Mouse (Mus musculus) gastrocnemius, adult 8-10 months (tissue): ENCODE data around the gene Sytl1. TPM values are rescaled to one million over a fixed set of nuclear protein-coding genes. Genes with fewer than 3 reads are reported as not detected.

Source experiments
- DNase-seq, 2 experiments: peaks; one replicate each; pipeline ENCODE4 v3.0.0; 2022; ENCODE audit warnings: low spot score in 2 of 2
- total RNA-seq, 4 experiments: library from RNA; stranded (reverse); gene quantifications; 2 replicates each; pipeline ENCODE4 v1.2.4; 2022

Sytl1 gene
- total RNA-seq, 4 experiments from 2014 or later = 0.12 TPM; not detected in 3

DNA sequence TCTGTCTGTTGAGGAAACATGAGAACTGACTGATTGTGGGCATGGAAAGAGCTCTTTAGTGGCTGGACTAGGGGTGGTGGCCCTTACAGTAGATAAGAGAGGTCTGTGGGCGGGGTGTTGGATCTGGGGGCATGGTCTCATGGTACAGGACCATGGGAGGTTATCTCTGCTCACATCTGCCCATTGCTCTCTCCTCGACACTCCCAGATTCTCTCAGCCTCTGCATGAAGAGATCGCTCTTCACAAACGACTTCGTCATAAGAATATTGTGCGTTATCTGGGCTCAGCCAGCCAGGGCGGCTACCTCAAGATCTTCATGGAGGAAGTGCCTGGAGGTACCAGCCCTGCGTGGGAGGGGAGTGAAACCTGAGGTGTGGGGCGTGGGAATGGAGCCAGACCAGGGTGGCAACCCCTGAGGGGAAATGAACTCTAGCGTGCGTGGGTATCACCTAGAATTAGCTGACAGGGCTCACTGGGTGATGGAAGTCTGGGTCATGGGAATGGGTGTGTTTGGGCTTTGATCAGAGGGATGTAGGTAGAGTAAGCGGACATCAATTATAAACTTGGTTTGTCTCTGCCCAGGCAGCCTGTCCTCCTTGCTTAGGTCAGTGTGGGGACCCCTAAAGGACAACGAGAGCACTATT is 15.0 kb downstream of the Sytl1 start:
- DNase-seq = no peak

DNA sequence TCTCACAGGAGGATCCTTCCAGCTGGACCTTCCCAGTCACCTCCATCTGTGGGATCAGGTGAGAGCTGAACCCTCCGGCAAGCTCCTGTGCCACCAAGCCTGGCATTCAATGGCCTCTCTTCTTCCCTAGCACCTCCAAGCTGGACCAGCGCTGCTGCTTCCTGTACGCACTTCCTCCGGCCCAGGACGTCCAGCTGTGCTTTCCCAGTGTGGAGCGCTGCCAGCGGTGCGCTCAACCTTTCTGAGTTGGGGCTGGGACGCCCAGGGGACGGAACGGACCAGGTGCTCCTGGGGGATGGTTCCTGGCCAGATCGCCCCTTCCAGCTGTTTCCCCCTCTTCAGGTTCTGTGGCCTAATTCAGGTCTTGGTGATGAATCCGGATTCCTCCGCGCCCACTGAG is 15.8 kb downstream of the Sytl1 start:
- DNase-seq = no peak

DNA sequence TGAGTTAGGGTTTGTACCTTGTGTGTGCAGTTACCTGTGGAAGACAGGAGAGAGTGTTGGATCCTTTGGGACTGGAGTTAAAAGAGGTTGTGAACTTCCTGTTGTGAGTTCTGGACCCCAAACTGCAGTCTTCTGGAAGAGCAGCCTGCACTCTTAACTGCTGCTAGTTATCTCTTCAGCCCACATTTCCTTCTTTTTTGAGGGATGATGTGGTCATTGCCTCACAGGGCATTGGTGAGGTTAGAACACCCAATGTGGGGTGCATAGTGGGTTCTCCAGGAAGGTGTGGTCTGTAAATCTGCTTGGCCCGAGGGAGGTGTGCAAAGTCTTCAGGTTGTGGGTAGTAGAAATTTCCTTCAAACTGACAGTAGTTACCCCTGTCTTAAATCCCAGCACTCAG is 18.6 kb downstream of the Sytl1 start:
- DNase-seq = no peak

DNA sequence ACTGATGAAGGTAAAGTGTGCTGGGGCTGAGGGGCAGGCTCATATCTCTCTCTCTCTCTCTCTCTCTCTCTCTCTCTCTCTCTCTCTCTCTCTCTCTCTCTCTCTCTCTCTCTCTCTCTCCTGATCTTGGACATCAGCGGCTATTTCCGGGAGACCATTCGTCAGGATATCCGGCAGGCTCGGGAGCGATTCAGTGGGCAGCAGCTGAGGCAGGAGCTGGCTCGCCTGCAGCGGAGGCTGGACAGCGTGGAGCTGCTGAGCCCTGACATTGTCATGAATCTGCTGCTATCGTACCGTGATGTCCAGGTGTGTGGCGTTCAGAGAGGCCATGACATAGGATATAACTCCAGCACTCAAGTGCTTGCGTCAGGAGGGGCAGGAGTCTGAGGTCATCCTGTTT is 19.4 kb downstream of the Sytl1 start:
- DNase-seq = no peak

DNA sequence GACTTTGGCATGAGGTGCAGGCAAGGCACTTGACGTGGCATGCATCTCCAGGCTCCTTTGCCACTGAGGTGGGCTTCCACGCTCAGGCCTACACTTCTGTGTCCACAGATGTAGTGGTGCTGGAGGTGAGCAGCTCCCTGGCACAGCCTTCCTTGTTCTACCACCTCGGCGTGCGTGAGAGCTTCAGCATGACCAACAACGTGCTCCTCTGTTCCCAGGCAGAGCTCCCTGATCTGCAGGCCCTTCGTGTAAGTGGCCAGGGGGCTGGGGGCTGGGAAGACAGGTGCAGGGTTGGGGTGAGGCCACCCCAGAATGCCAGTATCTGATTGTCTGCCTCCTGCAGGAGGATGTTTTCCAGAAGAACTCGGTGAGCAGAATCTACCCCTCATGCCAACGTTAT is 20.2 kb downstream of the Sytl1 start:
- no peak for DNase-seq

DNA sequence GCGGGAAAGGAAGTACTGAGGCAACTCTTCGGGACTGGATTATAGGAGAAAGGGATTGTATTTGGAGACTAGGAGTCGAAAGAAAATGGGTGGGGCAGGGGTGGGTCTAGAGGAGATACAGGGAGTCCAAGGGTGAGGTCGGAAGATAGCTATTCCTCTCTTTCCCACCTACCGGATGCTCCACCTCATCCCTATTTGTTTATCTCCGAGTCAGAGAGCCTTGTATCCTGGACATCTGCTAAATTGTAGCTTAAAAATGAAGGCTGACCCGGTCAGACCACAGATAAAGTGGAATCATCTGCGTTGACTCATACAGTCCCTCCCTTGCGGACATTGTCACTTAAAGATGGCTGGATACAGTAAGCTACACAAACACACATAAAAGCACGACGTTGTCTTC is 21.0 kb downstream of the Sytl1 start:
- DNase-seq = no peak

DNA sequence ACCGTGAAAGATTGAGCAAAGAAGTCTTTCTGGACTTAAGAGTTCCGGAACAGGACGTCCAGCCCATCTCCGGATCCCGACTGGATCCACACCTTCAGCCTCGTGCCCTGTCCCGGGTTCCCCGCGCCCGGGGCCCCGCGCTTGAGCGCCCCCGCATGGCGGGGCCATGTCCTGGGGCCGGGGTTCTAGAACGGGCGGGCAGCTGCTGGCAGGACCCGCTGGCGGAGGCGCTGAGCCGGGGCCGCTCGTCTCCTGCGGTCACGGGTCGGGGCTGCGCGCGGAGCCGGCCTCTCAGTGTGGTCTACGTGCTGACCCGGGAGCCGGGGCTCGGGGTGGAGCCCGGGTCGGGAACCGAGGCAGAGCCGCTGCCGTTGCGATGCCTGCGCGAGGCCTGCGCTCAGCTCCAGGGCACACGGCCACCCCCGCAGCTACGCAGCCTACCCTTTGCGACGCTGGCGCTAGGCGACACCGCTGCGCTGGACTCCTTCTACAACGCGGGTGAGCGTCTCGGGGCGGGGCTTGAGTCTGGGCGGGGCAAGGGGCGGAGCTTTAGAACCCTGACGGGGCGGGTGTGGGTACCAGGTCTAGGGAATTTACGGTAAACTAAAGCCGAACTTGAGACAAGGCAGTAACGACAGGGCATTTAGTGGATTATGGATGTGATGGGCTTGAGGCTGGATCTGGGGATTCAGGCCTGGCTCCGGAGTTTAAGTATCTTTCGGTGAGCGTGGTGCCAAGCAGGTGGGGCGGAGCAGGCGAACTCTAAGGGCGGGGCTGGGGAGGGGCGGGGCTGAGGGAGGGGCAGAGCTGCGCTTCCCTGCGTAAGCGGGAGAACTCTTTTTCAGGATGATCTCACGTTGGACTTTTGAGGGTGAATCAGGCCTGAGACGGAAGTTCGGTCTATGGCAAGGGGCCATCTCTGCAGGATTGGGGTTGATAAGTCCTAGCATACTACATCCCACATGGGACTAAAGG is 21.7 kb downstream of the Sytl1 start:
- peak; percentile 84 to 89 for DNase-seq

DNA sequence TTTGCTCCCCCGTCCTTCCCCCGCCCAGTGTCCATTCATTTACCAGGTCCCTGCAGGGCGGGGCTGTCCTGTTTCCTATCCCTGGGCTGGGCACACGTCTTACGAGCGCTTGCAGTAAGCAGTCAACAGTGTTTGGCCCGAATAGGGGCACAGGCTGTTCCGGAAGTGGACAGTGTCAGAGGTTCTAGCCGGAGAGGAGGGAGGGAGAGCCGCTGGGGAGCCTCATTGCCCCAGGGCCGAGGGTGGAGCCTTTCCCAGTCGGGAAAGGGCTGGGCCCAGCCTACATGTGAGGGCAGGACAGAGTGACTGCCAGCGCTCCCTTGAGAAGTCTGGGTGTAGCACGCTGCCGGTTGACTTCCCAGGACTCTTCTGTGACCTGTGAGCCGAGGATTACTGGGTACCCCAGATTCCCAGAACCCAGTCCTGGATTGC is 22.4 kb downstream of the Sytl1 start, which contains the start of gene Map3k6:
Gene Map3k6, plus strand, starts transcription at position 329 of the 432 bp plus-strand sequence.
- DNase-seq = peak; percentile 77 to 83

DNA sequence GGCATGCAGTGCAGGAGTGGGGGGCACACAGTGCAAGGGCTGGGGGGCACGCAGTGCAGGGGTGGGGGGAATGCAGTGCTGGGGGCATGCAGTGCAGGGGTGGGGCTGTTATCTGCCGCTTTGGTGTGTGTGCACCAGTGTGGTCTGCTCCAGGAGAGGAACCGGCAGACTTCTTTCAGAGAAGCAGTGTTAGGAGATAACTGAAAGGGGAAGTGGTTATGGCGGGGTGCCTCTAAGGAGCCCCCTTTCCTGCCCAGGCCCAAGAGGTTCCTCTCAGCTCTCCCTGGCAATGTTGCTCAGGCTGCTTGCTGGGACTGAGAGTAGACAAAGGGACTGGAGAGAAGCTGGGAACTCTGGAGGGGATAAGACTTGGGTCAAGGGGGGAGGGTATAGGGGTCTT is 25.0 kb downstream of the Sytl1 start:
- DNase-seq = no peak

DNA sequence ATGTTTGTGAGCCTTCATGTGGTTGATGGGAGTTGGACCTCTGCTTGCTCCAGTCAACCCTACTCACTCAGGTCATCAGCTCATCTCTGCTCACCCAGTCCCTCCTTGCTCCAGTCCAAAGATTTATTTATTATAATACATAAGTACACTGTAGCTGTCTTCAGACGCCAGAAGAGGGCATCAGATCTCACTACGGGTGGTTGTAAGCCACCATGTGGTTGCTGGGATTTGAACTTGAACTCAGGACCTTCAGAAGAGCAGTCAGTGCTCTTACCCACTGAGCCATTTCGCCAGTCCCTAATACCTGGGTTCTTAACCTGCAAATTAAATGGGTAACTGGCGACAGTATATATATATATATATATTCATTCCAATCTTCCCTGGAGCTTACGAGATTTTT is 27.5 kb downstream of the Sytl1 start:
- DNase-seq = no peak

DNA sequence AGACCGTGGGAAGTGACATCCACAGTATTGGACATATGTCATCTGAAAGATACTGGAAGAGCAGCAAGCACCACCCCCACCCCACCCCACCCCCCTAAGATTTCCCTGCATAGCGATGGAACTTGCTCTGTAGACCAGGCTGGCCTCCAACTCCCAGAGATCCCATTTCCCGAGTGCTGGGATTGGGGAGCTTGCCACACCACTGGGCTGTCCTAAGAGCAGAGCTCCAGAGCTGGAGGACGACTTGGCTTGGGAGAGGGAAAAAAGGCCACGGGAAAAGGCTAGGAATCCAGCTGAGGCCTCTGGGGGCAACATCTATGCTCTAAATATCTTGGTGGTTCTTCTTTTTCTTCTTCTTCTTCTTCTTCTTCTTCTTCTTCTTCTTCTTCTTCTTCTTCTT is 28.1 kb downstream of the Sytl1 start:
- no peak for DNase-seq

DNA sequence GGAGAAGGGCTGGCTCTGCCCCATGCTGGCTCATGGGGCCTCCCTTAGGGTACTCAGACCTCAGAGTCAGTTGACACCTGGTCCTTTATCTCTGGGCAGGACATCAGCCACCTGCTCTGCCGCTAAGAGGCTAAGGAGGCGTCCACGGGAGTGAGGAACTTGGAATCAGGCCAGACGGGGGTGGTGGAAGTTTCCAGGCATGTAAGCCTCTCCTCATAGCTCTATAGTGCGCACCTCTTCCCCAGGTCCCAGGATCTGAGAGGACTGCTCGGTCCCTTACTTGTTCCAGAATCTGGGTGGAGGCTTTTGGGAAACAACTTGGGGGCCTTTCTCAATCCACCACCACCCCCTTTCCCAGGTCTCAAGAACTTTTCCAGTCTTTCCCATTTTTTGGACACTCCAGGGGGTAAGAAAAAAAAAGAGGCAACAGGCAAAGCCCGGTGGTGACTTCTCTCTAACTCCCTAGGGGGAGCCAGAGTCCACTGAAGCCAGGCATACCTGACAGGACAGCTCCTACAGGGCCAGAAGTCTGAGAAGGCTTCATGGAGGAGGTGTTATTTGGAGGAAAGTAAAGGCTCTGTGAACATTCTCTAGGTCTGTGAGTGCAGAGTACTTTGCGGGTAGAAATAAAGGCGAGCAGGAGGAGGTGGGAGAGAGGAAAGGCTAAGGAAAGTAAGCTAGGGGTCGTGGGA is 29.5 kb downstream of the Sytl1 start:
- no peak for DNase-seq

DNA sequence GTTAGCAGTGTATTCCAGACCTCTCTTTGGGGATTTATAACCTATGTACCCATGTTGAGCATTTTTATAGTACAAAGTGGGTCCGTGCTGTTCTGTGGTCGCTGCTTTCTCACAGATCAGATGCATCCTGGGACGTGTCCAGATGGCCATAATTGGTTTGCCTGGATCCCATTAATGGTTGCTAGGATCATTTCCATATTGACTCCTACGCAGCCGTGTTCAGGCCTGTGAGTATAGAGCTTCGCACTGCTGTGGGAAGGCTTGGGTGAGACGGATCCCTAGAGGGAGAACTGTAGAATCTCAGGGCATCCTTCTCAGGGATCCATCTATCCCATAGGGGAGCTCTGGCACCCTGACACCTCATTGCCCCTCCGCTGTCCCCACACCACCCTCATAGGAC is 33.3 kb downstream of the Sytl1 start:
- DNase-seq = no peak

DNA sequence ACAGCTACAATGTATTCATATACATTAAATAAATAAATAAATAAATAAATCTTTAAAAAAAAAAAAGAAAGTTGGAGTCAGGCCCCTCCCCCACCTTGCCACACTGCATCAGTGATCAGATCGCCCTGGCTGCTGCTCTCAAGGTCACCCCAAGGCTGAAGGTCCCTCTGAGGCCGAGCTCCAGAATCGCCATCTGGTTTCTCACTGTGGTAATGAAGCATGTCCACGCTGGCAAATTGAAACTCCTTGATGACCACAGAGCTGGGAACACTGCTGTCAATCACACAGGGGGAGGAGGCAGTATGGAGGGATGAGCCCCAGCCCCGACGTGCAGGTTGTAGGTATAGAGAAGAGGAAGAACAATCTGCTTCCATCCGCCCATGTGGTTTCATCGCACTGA is 35.3 kb downstream of the Sytl1 start:
- DNase-seq = no peak

DNA sequence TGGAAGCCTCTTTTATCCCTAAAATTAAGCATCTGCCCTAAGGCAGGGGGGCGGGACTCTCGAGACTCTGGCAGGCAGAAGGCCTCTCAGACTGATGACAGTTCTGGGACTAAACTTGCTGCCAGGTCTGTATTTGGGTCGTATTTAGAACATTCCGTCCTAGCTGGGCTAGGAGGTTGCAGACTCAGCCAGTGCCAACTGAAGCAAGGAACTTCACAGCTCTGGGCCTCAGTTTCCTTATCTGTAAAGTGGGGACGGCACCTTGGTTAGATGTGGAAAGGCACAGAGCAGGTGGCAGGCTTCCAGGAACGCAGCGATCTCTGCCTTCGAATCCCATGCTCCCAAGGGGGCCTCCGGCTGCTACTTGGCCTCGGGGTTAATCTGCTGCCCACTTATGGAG is 36.8 kb downstream of the Sytl1 start:
- DNase-seq = peak in 1 of 2 experiments; percentile 43

DNA sequence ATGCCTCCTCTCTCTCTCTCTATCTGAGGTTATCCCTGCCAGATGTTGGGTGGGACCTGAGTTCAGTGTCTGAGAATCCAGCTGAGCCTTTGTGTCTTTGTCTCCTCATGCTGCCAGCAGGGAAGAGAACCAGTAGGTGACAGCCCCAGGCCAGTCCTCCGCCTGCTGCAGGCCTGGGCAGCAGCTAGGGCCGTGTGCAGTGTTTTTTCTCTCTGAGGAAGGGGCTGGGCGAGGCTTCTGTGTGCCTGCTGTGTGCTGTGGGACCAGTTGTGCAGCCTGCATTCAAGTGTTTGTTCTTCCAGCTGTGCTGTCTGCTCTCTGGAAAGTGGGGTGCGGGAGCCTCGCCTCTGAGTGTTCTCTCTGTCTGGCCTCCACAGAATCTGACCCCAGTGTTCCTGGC is 39.0 kb downstream of the Sytl1 start:
- no peak for DNase-seq

DNA sequence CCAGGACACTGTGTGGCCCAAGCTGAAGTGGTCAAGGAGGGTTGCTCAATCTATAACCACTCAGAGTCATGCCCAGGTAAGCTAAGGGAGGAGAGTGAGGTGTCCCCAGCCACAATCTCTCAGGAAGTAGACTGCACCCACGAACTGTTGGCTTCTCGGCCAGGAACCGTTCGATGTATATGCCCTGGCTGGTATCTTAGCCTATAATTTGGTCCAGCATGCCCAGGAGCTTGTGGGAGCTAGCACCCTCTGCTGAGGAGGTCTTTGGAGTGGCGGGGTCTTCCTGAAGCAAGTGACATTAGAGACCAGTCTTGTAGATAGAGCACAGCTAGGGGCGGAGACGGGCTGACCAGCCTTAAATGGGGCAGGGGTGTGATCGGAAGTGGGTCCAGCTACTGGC is 41.2 kb downstream of the Sytl1 start:
- DNase-seq = no peak

DNA sequence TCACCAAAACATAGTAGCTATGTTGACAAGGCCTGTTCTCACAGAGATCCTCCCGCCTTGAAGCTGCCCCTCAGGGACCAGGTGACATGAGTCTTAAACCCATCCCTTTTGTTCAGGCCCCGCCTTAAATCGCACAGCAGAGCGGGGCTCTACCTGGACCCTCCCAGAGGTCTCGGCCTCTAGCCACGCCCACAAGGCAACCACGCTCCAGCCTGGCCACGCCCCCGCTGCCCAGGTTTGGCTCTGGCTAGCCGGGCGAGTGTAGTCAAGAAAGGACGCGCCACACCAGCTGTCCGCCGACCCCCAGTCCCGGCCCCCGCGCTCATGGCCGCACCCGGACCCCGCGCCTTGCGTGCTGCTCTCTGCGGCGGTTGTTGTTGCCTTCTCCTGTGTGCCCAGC is 42.3 kb downstream of the Sytl1 start:
- no peak for DNase-seq

DNA sequence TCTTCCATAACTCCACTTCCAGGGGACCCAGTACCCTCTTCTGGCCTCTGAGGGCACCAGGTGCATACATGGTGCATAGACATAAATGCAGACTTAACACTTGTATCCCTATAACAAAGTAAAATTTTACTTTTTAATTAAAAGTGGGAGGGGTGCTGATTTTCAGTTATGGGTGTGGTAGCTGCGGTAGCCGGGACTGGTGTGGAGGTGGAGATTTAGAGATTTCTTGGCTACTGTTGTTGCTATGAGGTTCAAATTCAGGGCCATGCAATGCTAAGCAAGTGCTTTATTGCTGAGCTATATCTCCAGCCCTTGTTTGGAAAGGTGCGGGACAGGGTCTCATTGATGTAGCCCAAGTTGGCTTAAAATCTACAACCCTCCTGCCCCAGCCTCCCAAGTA is 44.2 kb downstream of the Sytl1 start:
- DNase-seq = no peak

DNA sequence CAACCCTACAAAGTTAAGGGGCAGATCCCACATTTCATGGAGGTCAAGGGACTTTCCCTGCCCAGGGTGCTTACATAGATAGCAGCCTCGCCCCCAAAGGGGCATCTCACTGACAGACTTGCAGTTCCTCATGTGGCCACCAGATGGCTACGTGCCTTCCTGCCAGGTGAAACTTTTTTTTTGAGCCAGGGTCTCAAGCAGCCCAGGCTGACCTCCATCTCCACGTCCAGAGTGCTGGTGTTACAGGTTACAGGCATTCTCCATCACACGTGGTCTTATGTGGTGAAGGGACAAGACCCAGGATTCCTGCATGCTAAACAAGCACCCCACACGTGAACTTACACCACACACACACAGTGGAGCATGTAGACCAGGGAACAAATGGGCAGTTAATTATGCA is 45.3 kb downstream of the Sytl1 start:
- peak in 1 of 2 experiments; percentile 48 for DNase-seq

DNA sequence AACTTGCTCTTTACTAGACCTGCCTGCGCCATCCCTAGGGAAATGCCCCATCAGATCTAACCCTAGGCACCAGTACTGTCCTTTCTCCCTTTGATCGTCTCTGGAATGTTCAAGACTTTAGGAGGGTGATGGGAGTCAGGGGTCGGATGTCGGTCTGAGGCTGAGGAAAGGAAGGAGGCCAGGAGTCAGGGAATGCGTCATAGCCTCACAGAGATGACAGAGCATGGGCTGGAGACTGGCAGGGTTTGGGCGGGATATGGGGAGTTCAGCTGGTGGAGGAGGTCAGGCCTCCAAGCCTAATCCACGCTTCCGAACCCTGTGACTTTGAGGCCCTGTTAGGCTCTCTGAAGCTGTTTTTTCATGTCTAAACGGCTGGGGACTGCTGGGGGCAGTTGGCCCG is 49.3 kb downstream of the Sytl1 start:
- DNase-seq = no peak

DNA sequence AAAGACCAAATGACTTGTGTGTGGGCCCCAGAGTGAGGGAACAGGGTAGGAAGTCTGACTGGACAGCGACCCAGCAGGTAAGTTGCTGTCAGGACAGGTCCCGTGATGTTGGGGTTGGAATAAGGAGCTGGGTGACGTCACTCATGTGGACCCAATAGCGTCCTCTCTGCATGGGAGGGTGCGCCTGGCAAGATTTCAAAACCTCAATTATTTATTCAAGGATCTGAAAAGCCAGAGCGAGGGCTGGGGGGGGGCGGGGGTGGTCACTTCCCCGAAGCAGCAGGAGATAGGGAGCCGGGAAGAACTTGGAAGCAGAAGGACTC is 49.7 kb downstream of the Sytl1 start:
- no peak for DNase-seq
